Mouse (Mus musculus) CD4-positive, CD25-positive, alpha-beta regulatory T cell, adult 4 months (primary cell): Measurements from ENCODE around the gene Tcam1. TPM values are rescaled to one million over a fixed set of nuclear protein-coding genes. Genes with fewer than 3 reads are reported as not detected.
"Not testable (repeated sequence)": the region's sequence is repeated elsewhere in the genome, so short reads cannot be mapped to it uniquely, and the experiment has no call there.

Experiments
- ATAC-seq: one replicate; pipeline ENCODE4 v1.8.0; 2017
- polyA plus RNA-seq, 2 experiments: library from polyadenylated mRNA; unstranded; fragments of 100-300 nt; shearing (Covaris generic); gene quantifications; one replicate each; pipeline ENCODE4 v1.2.1; 2017

Gene Tcam1
- under 1 TPM; 0.39 TPM for polyA plus RNA-seq

GRCm38 (mm10) chr11:106276454-106276853 lies at the start of gene Tcam1:
Tcam1 (plus strand) TSS chr11:106276672.
- peak; percentile 83 for ATAC-seq

GRCm38 (mm10) chr11:106233978-106234377 lies 42.5 kb upstream of the Tcam1 start:
- ATAC-seq = not testable (repeated sequence)

GRCm38 (mm10) chr11:106246834-106247233 lies 29.6 kb upstream of the Tcam1 start:
- no peak for ATAC-seq

DNA sequence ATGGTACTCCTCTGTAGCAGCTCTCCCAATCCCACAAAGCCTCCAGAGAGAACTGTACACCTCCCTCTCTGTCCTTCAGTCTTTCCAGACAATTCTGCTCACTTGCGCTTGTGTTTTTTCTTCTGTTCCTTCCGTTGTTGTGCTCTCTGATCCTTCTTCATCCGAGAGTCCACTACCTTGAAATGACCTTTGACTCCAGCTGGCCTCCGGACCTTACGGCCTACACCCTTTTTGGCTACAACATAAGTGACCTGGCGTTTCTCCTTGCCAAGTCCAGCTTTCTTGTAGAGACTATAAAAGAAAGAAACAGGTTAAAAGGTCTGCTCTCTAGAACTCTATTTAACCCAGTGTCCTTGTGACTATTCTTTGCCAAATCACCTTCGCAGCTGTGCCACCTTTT lies 27.1 kb upstream of the Tcam1 start:
- no peak for ATAC-seq

DNA sequence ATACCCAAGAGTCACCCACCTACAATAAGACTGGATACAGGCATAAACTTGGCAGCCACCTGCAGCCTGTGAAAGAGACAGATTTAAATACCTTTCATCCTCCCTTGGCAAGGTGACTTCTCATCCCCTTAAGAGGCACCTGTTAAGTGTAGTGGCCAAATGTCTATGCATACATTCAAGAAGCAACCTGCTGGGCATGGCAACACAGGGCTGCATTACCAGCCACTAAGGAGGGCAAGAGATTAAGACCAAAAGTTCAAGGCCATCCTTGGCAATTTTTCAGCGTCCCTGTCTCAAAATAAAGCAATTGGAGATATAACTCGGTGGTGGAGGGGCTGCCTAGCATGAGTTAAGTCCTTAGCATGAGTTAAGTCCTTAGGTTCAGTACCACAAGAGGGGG lies 21.7 kb upstream of the Tcam1 start:
- ATAC-seq = no peak

DNA sequence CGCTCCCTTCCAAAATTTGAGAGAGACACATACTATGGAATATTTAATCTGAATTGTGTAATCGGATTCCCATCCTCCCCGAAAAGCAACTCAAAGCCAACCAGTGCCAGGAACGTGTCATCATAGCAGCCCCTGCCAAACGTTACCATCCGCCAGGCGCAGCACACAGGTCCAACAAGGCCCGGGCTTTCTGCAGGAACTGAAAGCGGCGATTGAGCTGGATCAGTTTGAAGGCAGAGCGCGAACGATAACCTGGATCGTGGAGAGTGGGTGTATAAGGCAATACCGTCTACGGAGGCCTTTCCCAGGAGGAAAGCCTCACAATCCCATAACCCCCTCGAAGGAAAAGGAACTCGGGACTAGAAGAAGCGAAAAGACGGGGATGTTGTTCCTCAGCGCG lies 21.3 kb upstream of the Tcam1 start:
- no peak for ATAC-seq

DNA sequence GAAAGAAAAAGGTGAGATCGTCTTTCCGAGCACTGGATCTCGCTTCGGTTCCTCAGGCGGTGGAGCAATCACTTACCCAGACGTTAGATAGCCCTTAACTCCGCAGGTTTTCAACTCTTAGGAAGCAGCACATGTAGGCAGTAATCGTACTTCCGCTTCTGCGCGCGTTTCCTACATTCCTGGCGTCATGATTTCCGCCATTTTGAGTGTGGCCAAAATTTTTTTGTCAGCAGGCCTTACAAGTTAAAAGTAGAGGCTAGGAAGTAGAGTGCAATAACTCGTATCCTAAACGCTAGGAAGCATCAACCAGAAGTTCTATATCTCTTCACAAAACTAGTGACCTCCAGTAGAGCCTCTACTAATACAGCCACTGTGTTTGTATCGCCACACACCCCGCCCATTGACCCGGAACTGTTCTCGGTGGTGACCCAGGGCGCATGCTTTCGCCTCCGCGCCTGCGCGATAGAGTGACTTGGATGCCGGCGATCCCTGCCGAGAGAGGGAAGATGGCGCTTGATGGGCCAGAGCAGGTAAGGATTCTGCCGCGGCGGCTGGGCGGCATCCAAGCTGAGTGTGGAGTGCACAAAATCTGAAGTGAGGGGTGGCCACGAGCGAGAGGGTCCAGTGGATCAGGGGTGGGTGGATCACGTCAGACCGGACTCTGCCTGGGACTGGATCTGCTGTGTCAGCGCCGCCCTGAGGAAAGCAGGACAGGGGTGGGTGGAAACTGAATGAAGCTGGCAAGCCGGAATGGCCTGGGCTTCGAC lies 20.6 kb upstream of the Tcam1 start, which contains the start of the genes Ftsj3 and Psmc5:
Gene Ftsj3, minus strand, starts transcription at position 395 of the 767 bp plus-strand sequence.
Gene Psmc5, plus strand, starts transcription at position 470 of the 767 bp plus-strand sequence.
- peak; percentile 94 for ATAC-seq

GRCm38 (mm10) chr11:106256775-106257174 lies 19.7 kb upstream of the Tcam1 start:
- ATAC-seq = no peak

DNA sequence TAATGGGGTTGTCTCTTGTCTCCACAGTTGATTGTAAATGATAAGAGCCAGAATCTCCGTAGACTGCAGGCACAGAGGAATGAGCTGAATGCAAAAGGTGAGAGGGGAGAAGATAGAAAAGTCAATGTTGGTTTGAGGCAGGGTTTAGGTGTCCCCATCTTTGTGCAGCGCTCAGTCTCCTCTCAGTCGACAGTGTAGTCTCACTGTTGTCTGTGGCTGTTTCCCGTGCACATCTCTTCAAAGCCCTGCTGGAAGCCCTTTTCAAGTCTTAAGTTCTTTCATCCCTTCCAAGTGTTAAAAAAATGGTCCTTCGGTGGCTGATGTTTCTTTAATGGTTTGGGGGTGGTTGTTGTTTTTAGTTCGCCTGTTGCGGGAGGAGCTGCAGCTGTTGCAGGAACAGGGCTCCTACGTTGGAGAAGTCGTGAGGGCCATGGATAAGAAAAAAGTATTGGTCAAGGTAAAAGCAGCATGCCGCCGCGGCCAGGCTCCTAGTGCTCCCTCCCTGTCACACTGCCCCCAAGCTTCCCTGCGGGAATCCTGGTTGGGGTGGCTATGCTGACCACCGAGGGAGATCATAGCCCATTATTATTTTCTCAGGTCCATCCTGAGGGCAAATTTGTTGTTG lies 15.5 kb upstream of the Tcam1 start:
- no peak for ATAC-seq

GRCm38 (mm10) chr11:106263963-106264362 lies 12.5 kb upstream of the Tcam1 start:
- ATAC-seq = no peak

GRCm38 (mm10) chr11:106264988-106265387 lies 11.5 kb upstream of the Tcam1 start:
- no peak for ATAC-seq

DNA sequence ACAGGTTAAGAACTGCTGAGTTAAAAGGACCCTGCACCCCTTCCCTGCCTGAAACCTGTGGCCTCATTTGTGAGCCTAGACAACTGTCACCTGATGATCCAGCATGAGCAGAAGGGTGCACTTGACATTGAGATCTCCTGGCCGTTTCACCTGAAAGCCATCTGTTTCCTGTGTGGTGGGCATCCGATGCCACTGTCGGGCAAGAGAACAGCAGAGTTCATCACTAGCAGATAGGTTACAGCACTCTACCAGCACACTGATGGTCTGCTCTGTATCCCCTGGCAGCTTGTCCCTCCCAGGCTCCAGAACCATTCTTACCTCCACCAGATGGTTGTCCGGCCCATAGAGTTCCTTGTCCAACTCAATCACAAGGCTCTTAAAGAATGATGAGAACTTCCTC lies 10.9 kb upstream of the Tcam1 start:
- no peak for ATAC-seq

DNA sequence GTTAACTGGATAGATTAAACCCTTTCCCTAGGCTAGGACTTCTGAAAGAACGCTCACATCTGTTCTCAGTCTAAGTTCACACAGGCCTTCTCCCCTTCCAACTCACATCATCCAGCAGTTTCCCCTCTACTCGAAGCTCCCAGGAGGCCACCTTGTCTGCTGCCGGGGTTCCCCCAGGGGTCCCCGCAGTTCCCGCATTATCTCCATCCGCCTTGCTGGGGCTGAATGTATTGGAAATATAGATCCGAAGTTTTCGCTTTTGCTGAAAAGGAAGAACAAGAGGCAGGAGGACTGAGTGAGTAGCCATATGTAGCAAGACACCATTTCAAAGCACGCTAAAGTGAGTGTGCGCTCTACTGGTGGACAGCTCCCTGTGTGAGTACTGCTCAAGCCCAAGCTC lies 10.0 kb upstream of the Tcam1 start:
- ATAC-seq = no peak

DNA sequence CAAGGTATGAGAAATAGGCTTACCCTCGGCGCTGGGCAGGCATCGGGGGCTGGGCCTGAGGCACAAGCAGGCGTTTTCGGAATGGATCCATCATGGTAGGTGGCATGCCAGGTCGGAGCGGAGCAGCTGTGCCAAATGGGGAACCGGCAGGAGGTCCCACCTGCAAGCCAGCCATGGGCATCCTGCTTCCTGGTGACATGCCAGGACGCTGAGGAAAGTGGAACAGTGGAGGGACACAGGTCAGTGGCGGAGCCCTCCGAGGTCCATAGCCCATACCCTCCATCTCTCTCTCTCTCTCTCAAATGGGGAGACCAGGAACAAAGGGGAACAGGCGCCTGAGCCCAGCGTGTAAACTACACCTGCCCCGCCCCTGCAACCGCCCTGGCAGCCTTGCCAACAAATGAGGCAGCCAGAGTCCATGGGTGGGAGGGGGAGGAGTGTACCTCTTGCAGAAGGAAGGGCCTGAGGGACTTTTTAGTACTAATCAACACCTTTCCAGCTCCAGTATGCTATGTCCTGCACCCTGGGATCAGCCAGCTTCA lies 9.1 kb upstream of the Tcam1 start:
- no peak for ATAC-seq

- no peak for ATAC-seq
These were observed 8.6 kb upstream of the Tcam1 start for GRCm38 (mm10) chr11:106267871-106268270.

DNA sequence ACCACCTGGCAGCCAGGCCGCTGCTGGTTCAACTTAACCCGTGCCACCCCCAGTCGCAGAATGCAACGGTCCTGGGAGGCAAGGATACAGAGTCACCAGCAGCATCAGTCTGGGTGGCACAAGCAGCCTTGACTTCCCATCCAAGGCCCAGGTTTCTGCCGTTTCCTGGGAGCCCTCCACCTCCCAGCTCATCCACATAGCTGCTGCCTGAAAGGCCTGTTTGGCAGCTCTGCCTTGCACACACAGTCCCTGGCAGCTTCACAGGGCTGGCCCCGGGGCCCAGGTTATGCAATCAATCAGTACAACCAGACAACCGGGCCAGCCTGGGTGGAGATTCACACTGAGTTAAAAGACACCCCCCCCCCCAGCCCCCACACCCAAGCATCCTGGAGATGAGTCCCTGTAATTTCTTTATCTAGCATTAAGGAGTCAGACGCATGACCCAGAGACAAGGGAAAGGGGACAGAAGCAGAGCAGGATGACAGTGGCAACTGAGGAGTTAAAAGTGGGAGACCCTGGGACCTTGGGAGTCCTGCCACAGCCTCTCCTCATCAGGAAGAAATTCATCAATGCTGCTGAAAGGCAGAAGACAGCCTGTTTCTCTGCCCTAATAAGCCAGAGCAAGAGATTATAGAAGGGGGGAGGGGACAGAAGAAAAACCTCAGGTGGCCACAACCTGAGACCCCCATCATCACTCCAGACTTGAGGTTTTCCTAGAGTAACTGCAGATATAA lies 8.0 kb upstream of the Tcam1 start:
- ATAC-seq = no peak

DNA sequence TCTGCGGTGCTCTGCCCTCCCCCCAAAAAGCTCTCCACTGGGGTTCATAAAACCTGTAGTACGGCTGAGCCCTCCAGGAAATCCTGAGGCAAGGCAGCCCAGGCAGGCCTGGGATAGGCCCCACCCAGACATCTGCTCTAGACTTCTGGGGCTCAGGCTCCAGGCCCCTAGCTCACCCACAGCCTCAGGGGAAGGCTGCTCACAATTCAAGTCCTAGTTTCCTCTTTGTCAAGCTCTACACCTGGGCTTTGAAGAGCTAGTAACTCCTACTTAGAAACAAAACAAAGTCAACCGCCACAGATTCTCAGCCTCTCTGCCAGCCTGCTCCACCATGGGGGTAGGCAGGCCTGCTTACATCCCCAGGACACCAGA lies 7.4 kb upstream of the Tcam1 start:
- ATAC-seq = no peak

DNA sequence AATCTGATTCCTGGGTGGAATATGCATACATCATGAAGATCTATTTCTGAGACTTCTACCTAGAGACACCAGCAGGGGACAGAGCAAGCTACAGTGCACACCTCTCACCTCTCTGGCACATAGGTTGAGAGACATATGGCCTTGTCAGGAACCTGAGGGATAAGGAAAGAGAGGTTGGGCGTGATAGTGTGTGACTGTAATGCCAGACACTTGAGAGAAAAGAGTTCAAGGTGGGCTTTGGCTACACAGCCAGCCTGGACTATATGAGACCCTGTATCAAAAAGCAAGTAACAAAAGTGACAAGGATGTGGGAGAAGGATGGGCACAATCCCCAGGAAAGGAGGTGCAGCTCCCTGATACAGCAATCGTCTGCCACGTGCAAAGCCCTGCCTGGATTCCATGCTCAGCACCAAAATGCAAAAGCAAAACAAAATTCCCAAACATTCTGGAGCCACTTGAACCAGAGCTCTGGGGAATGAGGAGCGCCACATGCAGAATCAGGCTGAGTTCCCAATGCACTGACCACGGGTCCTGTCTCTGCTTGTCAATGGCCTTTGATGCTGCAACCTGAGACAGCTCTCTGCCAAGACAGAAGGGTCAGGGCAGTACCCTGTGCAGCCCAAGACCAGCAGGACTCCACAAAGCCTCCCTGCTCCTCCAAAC lies 5.2 kb upstream of the Tcam1 start:
- no peak for ATAC-seq

DNA sequence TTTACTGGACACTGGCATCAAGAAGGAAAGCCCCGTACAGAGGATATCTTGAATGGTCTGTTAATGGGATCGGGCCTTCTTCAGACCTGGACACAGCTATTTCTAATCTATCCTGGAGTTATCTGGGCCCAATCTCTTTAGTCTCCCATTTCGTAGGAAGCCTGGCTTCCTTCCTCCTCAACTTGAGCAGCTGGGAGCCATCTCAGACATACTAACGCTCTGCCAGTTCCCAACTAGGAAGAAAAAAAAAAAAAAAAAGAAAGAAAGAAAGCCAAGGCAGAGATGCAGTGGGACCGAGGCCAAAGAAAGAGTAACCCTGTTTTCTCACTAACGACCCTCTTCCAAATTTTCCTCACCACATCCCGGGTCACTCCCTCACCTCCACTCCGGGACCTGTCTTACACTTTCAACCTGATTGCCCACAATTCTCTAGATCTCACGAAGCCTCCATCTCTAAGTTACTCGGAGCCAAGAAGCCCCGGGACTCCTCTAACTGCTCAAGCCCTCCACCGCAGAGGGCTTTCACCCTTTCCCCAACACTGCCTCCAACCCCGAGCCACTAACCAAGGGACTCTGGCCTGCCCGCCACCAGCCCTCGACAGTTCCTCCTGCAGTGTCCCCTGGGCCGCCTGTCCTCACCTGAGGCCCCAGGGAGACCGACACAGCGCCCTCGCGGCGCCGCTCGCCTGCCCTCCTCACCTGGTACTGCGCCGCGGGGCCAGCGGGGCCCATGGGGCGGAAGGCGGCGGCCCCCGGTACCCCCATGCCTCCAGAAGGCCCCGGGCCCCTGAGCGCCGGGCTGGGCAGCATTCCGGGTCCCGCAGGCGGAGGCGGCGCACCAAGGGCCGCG lies 4.5 kb upstream of the Tcam1 start:
- no peak for ATAC-seq

- peak; percentile 85 for ATAC-seq
These were observed 3.7 kb upstream of the Tcam1 start, which contains the start of gene Smarcd2 for GRCm38 (mm10) chr11:106272644-106273310. Smarcd2 (minus strand) TSS chr11:106272972.

DNA sequence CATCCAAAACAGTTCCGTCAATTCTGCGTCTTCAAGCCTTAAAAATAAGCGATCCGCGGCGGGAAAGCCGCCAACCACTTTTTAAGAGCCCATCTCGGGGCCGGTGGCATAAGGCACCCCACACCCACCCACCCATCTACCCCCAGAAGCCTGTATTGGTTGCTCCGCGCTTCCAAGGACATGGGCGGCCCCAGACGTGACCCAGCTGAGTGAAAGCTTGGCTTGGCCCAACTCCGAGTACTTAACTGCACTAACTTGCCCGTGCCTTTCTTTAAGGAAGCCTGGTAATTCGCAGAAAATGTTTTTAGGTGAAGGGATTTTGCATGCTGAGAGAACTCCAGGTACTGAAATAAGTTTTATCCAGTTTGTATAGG lies 3.2 kb upstream of the Tcam1 start:
- ATAC-seq = no peak
